Mouse (Mus musculus) olfactory bulb, adult 2 months (tissue): Measurements from ENCODE around the gene Sbno2.

Experiments
- CTCF ChIP-seq: fragments of 200-500 bp; IDR thresholded peaks from 2 replicates; pipeline ENCODE4 v1.5.1; 2012; ENCODE audit warnings: low read depth, mild to moderate bottlenecking, low read length, moderate library complexity; ENCODE audit not compliant: insufficient read depth
- POLR2A ChIP-seq: fragments of 200-500 bp; IDR thresholded peaks from 2 replicates; pipeline ENCODE4 v1.6.1; 2012; ENCODE audit warnings: mild to moderate bottlenecking, low read depth, low read length, moderate library complexity; ENCODE audit not compliant: insufficient read depth

- TF ChIP-seq POLR2A (no peak), CTCF (no peak)
These were observed 46.9 kb upstream of the Sbno2 start for GRCm38 (mm10) chr10:80152071-80152872.
